Mouse (Mus musculus): ENCODE data around the gene Tssk1. TPM values are rescaled to one million over a fixed set of nuclear protein-coding genes. Genes with fewer than 3 reads are reported as not detected.

Tssk1 gene
- polyA plus RNA-seq (2015; fragmentation: Nextera tagmentation; extraction: Ambion mirVana) = not detected in 2 replicates

GRCm38 (mm10) chr16:17893923-17894322 lies at the start of gene Tssk1:
Tssk1 (plus strand) TSS chr16:17894223.
- no peaks in the 10 kb centered on the region for H3K36me3 ChIP-seq (replicated peaks)
- H3K27ac ChIP-seq (replicated peaks) = no peak within 1 kb of the TSS
- no peaks in the 10 kb centered on the region for H3K9me3 ChIP-seq (replicated peaks)
- H3K27me3 ChIP-seq = no peaks in the 10 kb centered on the region
- H3K4me2 ChIP-seq = no peak within 1 kb of the TSS
- peaks cover 24% of the 10 kb centered on the region for H3K4me1 ChIP-seq (replicated peaks)
- no peak within 1 kb of the TSS for H3K4me3 ChIP-seq (replicated peaks)
- H3K9ac ChIP-seq = no peak within 1 kb of the TSS
- WGBS (ENCODE audit: insufficient replicate concordance) = 60% methylated on average over 2 of the region's 2 CpGs
- no peak for ATAC-seq (ENCODE audit: insufficient read depth)

GRCm38 (mm10) chr16:17848431-17848830 lies 45.6 kb upstream of the Tssk1 start:
- Histone ChIP-seq H3K9me3 (replicated peaks) (no peaks in the 10 kb centered on the region), H3K4me1 (replicated peaks) (no peaks in the 10 kb centered on the region), H3K4me2 (no peak overlapping the region), H3K27me3 (no peaks in the 10 kb centered on the region), H3K4me3 (replicated peaks) (no peak overlapping the region), H3K9ac (no peak overlapping the region), H3K27ac (replicated peaks) (no peak overlapping the region), H3K36me3 (replicated peaks) (peaks cover 92% of the 10 kb centered on the region)
- ATAC-seq (ENCODE audit: insufficient read depth) = no peak
- WGBS (ENCODE audit: insufficient replicate concordance) = 83% methylated on average over 6 of the region's 6 CpGs

- WGBS (ENCODE audit: insufficient replicate concordance) = 20% methylated on average over 1 of the region's 1 CpGs
- no peaks in the 10 kb centered on the region for H3K9me3 ChIP-seq (replicated peaks)
Measured at GRCm38 (mm10) chr16:17848928-17849327, 45.1 kb upstream of the Tssk1 start.

DNA sequence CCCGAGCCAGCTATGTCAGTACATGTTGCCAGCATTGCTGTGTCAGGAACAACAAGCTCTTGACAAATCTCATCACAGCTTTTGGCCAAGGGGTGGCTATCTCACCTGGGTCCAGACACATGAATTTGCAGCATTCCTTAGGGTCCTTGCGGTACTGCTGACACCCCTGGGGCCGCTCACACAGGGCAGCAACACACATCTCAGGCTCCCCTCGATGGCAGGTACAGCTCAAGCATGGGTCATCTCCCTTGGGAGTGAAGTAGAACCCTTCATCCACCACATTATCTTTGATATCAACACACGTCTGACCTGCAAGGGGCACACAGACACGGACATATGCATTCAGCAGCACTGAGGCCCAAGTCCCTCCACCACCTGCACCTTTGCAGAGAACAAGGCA lies 44.5 kb upstream of the Tssk1 start:
- no peak overlapping the region for H3K4me3 ChIP-seq (replicated peaks)
- no peak overlapping the region for H3K9ac ChIP-seq
- no peak overlapping the region for H3K4me2 ChIP-seq
- H3K27ac ChIP-seq (replicated peaks) = no peak overlapping the region
- WGBS (ENCODE audit: insufficient replicate concordance) = 69% methylated on average over 6 of the region's 6 CpGs
- H3K4me1 ChIP-seq (replicated peaks) = no peaks in the 10 kb centered on the region
- no peak for ATAC-seq (ENCODE audit: insufficient read depth)
- H3K27me3 ChIP-seq = no peaks in the 10 kb centered on the region
- peaks cover 91% of the 10 kb centered on the region for H3K36me3 ChIP-seq (replicated peaks)
- H3K9me3 ChIP-seq (replicated peaks) = no peaks in the 10 kb centered on the region

More at GRCm38 (mm10) chr16:17848928-17849327, 45.1 kb upstream of the Tssk1 start:
- Histone ChIP-seq H3K4me2 (no peak overlapping the region), H3K36me3 (replicated peaks) (peaks cover 91% of the 10 kb centered on the region), H3K4me3 (replicated peaks) (no peak overlapping the region), H3K27ac (replicated peaks) (no peak overlapping the region), H3K9ac (no peak overlapping the region), H3K27me3 (no peaks in the 10 kb centered on the region), H3K4me1 (replicated peaks) (no peaks in the 10 kb centered on the region)
- no peak for ATAC-seq (ENCODE audit: insufficient read depth)

- no peaks in the 10 kb centered on the region for H3K27me3 ChIP-seq
- H3K9me3 ChIP-seq (replicated peaks) = no peaks in the 10 kb centered on the region
- H3K4me2 ChIP-seq = no peak overlapping the region
- 87% methylated on average over 5 of the region's 5 CpGs for WGBS (ENCODE audit: insufficient replicate concordance)
- no peaks in the 10 kb centered on the region for H3K4me1 ChIP-seq (replicated peaks)
- H3K27ac ChIP-seq (replicated peaks) = no peak overlapping the region
- no peak for ATAC-seq (ENCODE audit: insufficient read depth)
- H3K9ac ChIP-seq = no peak overlapping the region
- H3K36me3 ChIP-seq (replicated peaks) = peaks cover 88% of the 10 kb centered on the region
- H3K4me3 ChIP-seq (replicated peaks) = no peak overlapping the region
Measured at GRCm38 (mm10) chr16:17851331-17851730, 42.7 kb upstream of the Tssk1 start.

GRCm38 (mm10) chr16:17851860-17852259 lies 42.2 kb upstream of the Tssk1 start:
- H3K27ac ChIP-seq (replicated peaks) = no peak overlapping the region
- no peaks in the 10 kb centered on the region for H3K4me1 ChIP-seq (replicated peaks)
- H3K9ac ChIP-seq = no peak overlapping the region
- H3K36me3 ChIP-seq (replicated peaks) = peaks cover 88% of the 10 kb centered on the region
- H3K4me2 ChIP-seq = no peak overlapping the region
- no peaks in the 10 kb centered on the region for H3K27me3 ChIP-seq
- H3K9me3 ChIP-seq (replicated peaks) = no peaks in the 10 kb centered on the region
- ATAC-seq (ENCODE audit: insufficient read depth) = no peak
- no peak overlapping the region for H3K4me3 ChIP-seq (replicated peaks)
- WGBS (ENCODE audit: insufficient replicate concordance) = 85% methylated on average over 1 of the region's 1 CpGs

- Histone ChIP-seq H3K4me3 (replicated peaks) (no peak overlapping the region), H3K27ac (replicated peaks) (no peak overlapping the region), H3K9ac (no peak overlapping the region), H3K4me2 (no peak overlapping the region), H3K36me3 (replicated peaks) (peaks cover 89% of the 10 kb centered on the region), H3K27me3 (no peaks in the 10 kb centered on the region), H3K9me3 (replicated peaks) (no peaks in the 10 kb centered on the region), H3K4me1 (replicated peaks) (no peaks in the 10 kb centered on the region)
- ATAC-seq (ENCODE audit: insufficient read depth) = no peak
- 82% methylated on average over 2 of the region's 2 CpGs for WGBS (ENCODE audit: insufficient replicate concordance)
Measured at GRCm38 (mm10) chr16:17853263-17853662, 40.8 kb upstream of the Tssk1 start.

DNA sequence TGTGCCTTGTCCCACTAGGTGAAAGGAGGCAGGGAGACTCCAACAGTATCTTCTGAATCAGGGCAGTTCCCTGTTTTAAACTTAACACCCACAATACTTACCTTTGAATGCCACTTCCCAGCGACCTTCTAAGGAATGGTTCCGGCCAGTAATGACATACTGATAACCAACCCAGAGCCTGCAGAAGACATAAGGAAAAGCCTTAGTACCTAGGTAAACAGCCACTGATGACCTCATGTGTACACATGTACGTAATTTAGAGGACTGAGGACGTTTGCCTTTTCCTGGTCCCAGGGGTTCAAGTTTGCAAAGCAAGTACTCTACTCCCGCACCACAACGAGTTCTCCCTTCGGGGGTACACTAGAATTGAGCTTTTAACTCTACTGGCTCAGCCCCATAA lies 36.9 kb upstream of the Tssk1 start:
- 81% methylated on average over 7 of the region's 7 CpGs for WGBS (ENCODE audit: insufficient replicate concordance)
- Histone ChIP-seq H3K4me2 (no peak overlapping the region), H3K9me3 (replicated peaks) (no peaks in the 10 kb centered on the region), H3K4me1 (replicated peaks) (no peaks in the 10 kb centered on the region), H3K27ac (replicated peaks) (no peak overlapping the region), H3K27me3 (no peaks in the 10 kb centered on the region), H3K36me3 (replicated peaks) (peaks cover 78% of the 10 kb centered on the region), H3K4me3 (replicated peaks) (no peak overlapping the region), H3K9ac (no peak overlapping the region)
- ATAC-seq (ENCODE audit: insufficient read depth) = no peak

- H3K4me3 ChIP-seq (replicated peaks) = no peak overlapping the region
- H3K4me1 ChIP-seq (replicated peaks) = no peaks in the 10 kb centered on the region
- no peaks in the 10 kb centered on the region for H3K27me3 ChIP-seq
- no peak overlapping the region for H3K27ac ChIP-seq (replicated peaks)
- no peak overlapping the region for H3K9ac ChIP-seq
- no peak overlapping the region for H3K4me2 ChIP-seq
- no peaks in the 10 kb centered on the region for H3K9me3 ChIP-seq (replicated peaks)
- ATAC-seq (ENCODE audit: insufficient read depth) = no peak
- peaks cover 67% of the 10 kb centered on the region for H3K36me3 ChIP-seq (replicated peaks)
Measured at GRCm38 (mm10) chr16:17858592-17858991, 35.4 kb upstream of the Tssk1 start.

DNA sequence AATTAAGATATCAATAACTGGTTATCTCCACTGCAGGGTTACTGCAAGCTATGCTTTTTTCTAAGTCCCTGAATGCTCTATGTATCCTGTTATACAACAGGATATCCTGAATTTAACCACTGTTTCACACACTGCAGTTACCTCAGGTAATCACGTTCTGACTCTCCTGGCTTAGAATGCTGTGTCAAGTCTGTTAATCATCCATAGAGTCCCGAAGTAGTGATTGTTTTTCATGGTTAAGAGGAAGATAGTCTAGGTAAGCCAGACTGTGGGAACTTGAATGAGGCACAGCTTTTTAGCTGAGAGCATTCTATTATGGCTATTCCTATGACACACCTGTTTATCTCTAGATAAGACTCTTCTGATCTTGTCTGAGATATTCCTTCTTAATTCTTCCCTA lies 28.7 kb upstream of the Tssk1 start:
- WGBS (ENCODE audit: insufficient replicate concordance) = 52% methylated on average over 2 of the region's 2 CpGs
- no peak for ATAC-seq (ENCODE audit: insufficient read depth)

DNA sequence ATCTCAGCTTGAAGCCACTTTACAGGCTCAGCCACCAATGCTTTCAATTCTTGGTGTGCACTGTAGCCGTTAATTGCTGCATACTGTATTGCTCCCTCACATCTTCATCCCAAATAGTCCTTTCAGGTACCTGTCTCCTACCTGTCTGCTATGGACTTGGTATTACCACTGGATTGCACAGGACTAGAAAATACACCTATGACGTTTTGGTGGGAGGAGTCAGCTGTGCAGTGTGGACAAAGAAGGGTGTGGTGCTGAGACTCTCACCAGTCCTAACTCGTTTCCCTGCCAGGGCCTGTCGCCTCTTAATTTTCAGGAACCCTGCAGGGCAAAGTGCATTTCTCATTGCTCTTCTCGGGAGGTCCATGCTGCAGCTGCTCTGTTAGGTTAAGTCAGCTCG lies 28.3 kb upstream of the Tssk1 start:
- Histone ChIP-seq H3K4me2 (no peak overlapping the region), H3K27ac (replicated peaks) (no peak overlapping the region), H3K9me3 (replicated peaks) (no peaks in the 10 kb centered on the region), H3K27me3 (no peaks in the 10 kb centered on the region), H3K4me1 (replicated peaks) (peaks cover 13% of the 10 kb centered on the region), H3K9ac (no peak overlapping the region), H3K36me3 (replicated peaks) (peaks cover 20% of the 10 kb centered on the region), H3K4me3 (replicated peaks) (no peak overlapping the region)
- 53% methylated on average over 6 of the region's 6 CpGs for WGBS (ENCODE audit: insufficient replicate concordance)
- no peak for ATAC-seq (ENCODE audit: insufficient read depth)

More for the DNA sequence above, 28.7 kb upstream of the Tssk1 start:
- Histone ChIP-seq H3K27ac (replicated peaks) (no peak overlapping the region), H3K4me3 (replicated peaks) (no peak overlapping the region), H3K4me1 (replicated peaks) (peaks cover 8% of the 10 kb centered on the region), H3K9ac (no peak overlapping the region), H3K36me3 (replicated peaks) (peaks cover 20% of the 10 kb centered on the region), H3K27me3 (no peaks in the 10 kb centered on the region), H3K9me3 (replicated peaks) (no peaks in the 10 kb centered on the region), H3K4me2 (no peak overlapping the region)

DNA sequence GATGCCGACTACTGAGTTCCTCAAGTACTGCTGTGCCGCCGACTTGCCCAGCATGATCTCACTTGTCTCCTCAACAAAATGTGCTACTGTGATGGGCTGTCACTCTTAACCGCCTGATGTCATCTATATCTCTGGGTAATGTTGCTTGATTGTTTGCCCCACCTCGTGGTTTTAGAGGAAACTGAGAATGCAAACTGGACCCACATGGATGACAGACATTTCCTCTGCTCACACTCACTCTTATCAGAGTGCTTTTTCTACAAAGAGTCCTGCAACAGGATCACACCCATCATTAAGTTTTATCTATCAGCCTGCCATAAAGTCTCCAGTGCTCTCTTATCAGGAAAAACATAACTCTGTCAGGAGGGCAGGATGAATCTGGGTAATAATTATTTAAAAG lies 22.8 kb upstream of the Tssk1 start:
- Histone ChIP-seq H3K27ac (replicated peaks) (no peak overlapping the region), H3K9me3 (replicated peaks) (no peaks in the 10 kb centered on the region), H3K4me2 (no peak overlapping the region), H3K4me1 (replicated peaks) (peaks cover 55% of the 10 kb centered on the region), H3K27me3 (no peaks in the 10 kb centered on the region), H3K4me3 (replicated peaks) (no peak overlapping the region), H3K36me3 (replicated peaks) (peaks cover 27% of the 10 kb centered on the region), H3K9ac (0 out of 2 replicates have a peak overlapping the region, but pooled peaks have one; percentile 7)
- 30% methylated on average over 5 of the region's 5 CpGs for WGBS (ENCODE audit: insufficient replicate concordance)
- peak; percentile 64 for ATAC-seq (ENCODE audit: insufficient read depth)
